Mouse (Mus musculus) right cerebral cortex, postnatal 4 days (tissue): ENCODE measurements at regions not wholly inside any gene's neighbourhood (a gene's known extent, or its start where the extent isn't known, plus 50 kb on each side); places are given as distances from the start of the nearest gene placed in this dataset.

Experiments
- DNase-seq: peaks from one replicate; pipeline ENCODE4 v3.0.0-alpha.2; 2022

GRCm38 (mm10) chr3:61268453-61269335 is 92.7 kb upstream of the Rap2b start:
- peak; percentile 65 for DNase-seq

GRCm38 (mm10) chr3:61285924-61286520 is 75.4 kb upstream of the Rap2b start:
- no peak for DNase-seq

- DNase-seq: no peak
Measured at GRCm38 (mm10) chr3:61288195-61288594, 73.2 kb upstream of the Rap2b start.

GRCm38 (mm10) chr3:61294855-61295254 is 66.6 kb upstream of the Rap2b start:
- no peak for DNase-seq

GRCm38 (mm10) chr3:61297290-61297689 is 64.1 kb upstream of the Rap2b start:
- DNase-seq: no peak

- no peak for DNase-seq
Measured at GRCm38 (mm10) chr3:61302214-61302613, 59.2 kb upstream of the Rap2b start.

GRCm38 (mm10) chr3:61303485-61303884 is 58.0 kb upstream of the Rap2b start:
- no peak for DNase-seq

- no peak for DNase-seq
Measured at GRCm38 (mm10) chr3:61306306-61306705, 55.1 kb upstream of the Rap2b start.

- no peak for DNase-seq
Measured at GRCm38 (mm10) chr3:61308764-61309163, 52.7 kb upstream of the Rap2b start.

GRCm38 (mm10) chr3:61309197-61309596 is 52.2 kb upstream of the Rap2b start:
- no peak for DNase-seq
